Mouse (Mus musculus) heart, embryonic 10.5 days (tissue): Measurements from ENCODE around the gene Ncaph. TPM values are rescaled to one million over a fixed set of nuclear protein-coding genes. Genes with fewer than 3 reads are reported as not detected.
A peak's percentile ranks its signal among the peaks of the same experiment; 100 is the strongest.
"Not testable (repeated sequence)": the region's sequence is repeated elsewhere in the genome, so short reads cannot be mapped to it uniquely, and the experiment has no call there.

Source experiments
- DNase-seq: peaks from one replicate; pipeline ENCODE4 v3.0.0-alpha.2; 2017; ENCODE audit warnings: low spot score
- H3K27ac ChIP-seq: fragments of 300-500 bp; sonication (generic); 2 replicates; pipeline ENCODE4 v1.5.1; 2016; ENCODE audit warnings: mild to moderate bottlenecking
- H3K27me3 ChIP-seq: fragments of 300-500 bp; sonication (generic); 2 replicates; pipeline ENCODE4 v1.6.1; 2016; ENCODE audit warnings: mild to moderate bottlenecking; ENCODE audit not compliant: poor library complexity, insufficient read depth, severe bottlenecking
- H3K36me3 ChIP-seq: fragments of 300-500 bp; sonication (generic); 2 replicates; pipeline ENCODE4 v1.6.1; 2016; ENCODE audit warnings: mild to moderate bottlenecking, moderate library complexity
- H3K4me1 ChIP-seq: fragments of 300-500 bp; sonication (generic); 2 replicates; pipeline ENCODE4 v1.6.1; 2016; ENCODE audit warnings: mild to moderate bottlenecking
- H3K4me3 ChIP-seq: fragments of 300-500 bp; sonication (generic); 2 replicates; pipeline ENCODE4 v1.5.1; 2016; ENCODE audit warnings: mild to moderate bottlenecking, moderate library complexity
- H3K9me3 ChIP-seq: fragments of 300-500 bp; sonication (generic); 2 replicates; pipeline ENCODE4 v1.6.1; 2016; ENCODE audit warnings: mild to moderate bottlenecking, moderate library complexity
- WGBS: fragments of 180-500 bp; shearing (Covaris S2); methylation state at CpG from one replicate; pipeline ENCODE4 v1.1.7; 2016; 5-methylcytosine and 5-hydroxymethylcytosine counted together
- polyA plus RNA-seq: library from polyadenylated mRNA; unstranded; fragments of >200 nt; fragmentation: Nextera tagmentation; extraction: Ambion mirVana; gene quantifications from 2 replicates; pipeline ENCODE4 v1.2.1, GENCODE M21; 2016

Gene Ncaph
- 70.9 and 76.9 TPM in 2 replicates for polyA plus RNA-seq

- H3K36me3 ChIP-seq, result no peaks in the 10 kb centered on the region
- peak; percentile 96 for DNase-seq
- H3K27ac ChIP-seq, result peak within 1 kb of the TSS; percentile 92
- H3K4me3 ChIP-seq, result peak within 1 kb of the TSS; percentile 72
- no peaks in the 10 kb centered on the region for H3K27me3 ChIP-seq
- peaks cover 47% of the 10 kb centered on the region for H3K4me1 ChIP-seq
- WGBS, result 1% methylated on average over 57 of the region's 57 CpGs
- no peaks in the 10 kb centered on the region for H3K9me3 ChIP-seq
These were observed at the start of gene Ncaph for GRCm38 (mm10) chr2:127133621-127134461. Ncaph (minus strand) TSS chr2:127133954.

- Histone ChIP-seq H3K27me3 (0 out of 2 replicates have a peak, but pooled peaks cover 6% of the 10 kb centered on the region), H3K4me3 (peak overlapping the region; percentile 65), H3K36me3 (no peaks in the 10 kb centered on the region), H3K27ac (peak overlapping the region; percentile 92), H3K4me1 (no peaks in the 10 kb centered on the region), H3K9me3 (no peaks in the 10 kb centered on the region)
- DNase-seq, result peak; percentile 95
- WGBS, result 2% methylated on average over 17 of the region's 17 CpGs
These were observed 49.0 kb upstream of the Ncaph start for GRCm38 (mm10) chr2:127182598-127183381.

GRCm38 (mm10) chr2:127166261-127166660 is 32.5 kb upstream of the Ncaph start:
- not testable (repeated sequence) for H3K4me3 ChIP-seq, H3K9me3 ChIP-seq, H3K4me1 ChIP-seq, DNase-seq, H3K36me3 ChIP-seq, H3K27ac ChIP-seq
- WGBS, result 10% methylated on average over 1 of the region's 1 CpGs
- peaks cover 18% of the 10 kb centered on the region; the same call in 1 of the 2 replicates for H3K27me3 ChIP-seq

- 54% methylated on average over 4 of the region's 4 CpGs for WGBS
- no peaks in the 10 kb centered on the region for H3K36me3 ChIP-seq
- no peak overlapping the region for H3K4me3 ChIP-seq
- no peaks in the 10 kb centered on the region for H3K4me1 ChIP-seq
- no peak for DNase-seq
- H3K27ac ChIP-seq, result no peak overlapping the region
- peaks cover 18% of the 10 kb centered on the region; the same call in 1 of the 2 replicates for H3K27me3 ChIP-seq
- H3K9me3 ChIP-seq, result no peaks in the 10 kb centered on the region
These were observed 31.9 kb upstream of the Ncaph start for GRCm38 (mm10) chr2:127165675-127166074.

GRCm38 (mm10) chr2:127145699-127146098 is 11.9 kb upstream of the Ncaph start:
- Histone ChIP-seq H3K4me3 (no peak overlapping the region), H3K27me3 (peaks cover 19% of the 10 kb centered on the region), H3K27ac (no peak overlapping the region), H3K9me3 (no peaks in the 10 kb centered on the region), H3K4me1 (peaks cover 24% of the 10 kb centered on the region), H3K36me3 (peaks cover 9% of the 10 kb centered on the region)
- no peak for DNase-seq
- WGBS, result 73% methylated on average over 3 of the region's 3 CpGs

GRCm38 (mm10) chr2:127143158-127144063 is 9.7 kb upstream of the Ncaph start, which contains the start of gene Itpripl1:
Itpripl1 (minus strand) TSS chr2:127143442.
- peaks cover 24% of the 10 kb centered on the region for H3K4me1 ChIP-seq
- peak within 1 kb of the TSS; percentile 68 for H3K4me3 ChIP-seq
- H3K36me3 ChIP-seq, result peaks cover 25% of the 10 kb centered on the region
- peak; percentile 92 for DNase-seq
- H3K9me3 ChIP-seq, result no peaks in the 10 kb centered on the region
- 3% methylated on average over 31 of the region's 31 CpGs for WGBS
- H3K27ac ChIP-seq, result peak within 1 kb of the TSS; percentile 85
- H3K27me3 ChIP-seq, result peaks cover 22% of the 10 kb centered on the region

- no peaks in the 10 kb centered on the region for H3K9me3 ChIP-seq
- peaks cover 22% of the 10 kb centered on the region for H3K27me3 ChIP-seq
- H3K4me1 ChIP-seq, result peaks cover 24% of the 10 kb centered on the region
- peaks cover 25% of the 10 kb centered on the region for H3K36me3 ChIP-seq
- no peak for DNase-seq
- H3K4me3 ChIP-seq, result peak overlapping the region; percentile 68
- H3K27ac ChIP-seq, result peak overlapping the region; percentile 85
- 13% methylated on average over 6 of the region's 6 CpGs for WGBS
These were observed 8.9 kb upstream of the Ncaph start for GRCm38 (mm10) chr2:127142577-127143157.

- H3K4me3 ChIP-seq, result peak overlapping the region; percentile 68; the same call in 1 of the 2 replicates
- H3K27me3 ChIP-seq, result peaks cover 22% of the 10 kb centered on the region
- H3K4me1 ChIP-seq, result peaks cover 28% of the 10 kb centered on the region
- peaks cover 25% of the 10 kb centered on the region for H3K36me3 ChIP-seq
- no peak for DNase-seq
- peak overlapping the region; percentile 22; the same call in 1 of the 2 replicates for H3K27ac ChIP-seq
- no peaks in the 10 kb centered on the region for H3K9me3 ChIP-seq
- 81% methylated on average over 10 of the region's 10 CpGs for WGBS
These were observed 8.3 kb upstream of the Ncaph start for GRCm38 (mm10) chr2:127142031-127142430.

GRCm38 (mm10) chr2:127140011-127140410 is 6.3 kb upstream of the Ncaph start:
- WGBS, result 87% methylated on average over 7 of the region's 7 CpGs
- H3K4me1 ChIP-seq, result peaks cover 36% of the 10 kb centered on the region

GRCm38 (mm10) chr2:127139605-127140004 is 5.9 kb upstream of the Ncaph start:
- peaks cover 22% of the 10 kb centered on the region for H3K27me3 ChIP-seq
- no peak overlapping the region for H3K27ac ChIP-seq
- peaks cover 36% of the 10 kb centered on the region for H3K4me1 ChIP-seq
- H3K9me3 ChIP-seq, result no peaks in the 10 kb centered on the region
- peaks cover 25% of the 10 kb centered on the region for H3K36me3 ChIP-seq
- no peak for DNase-seq
- 93% methylated on average over 1 of the region's 1 CpGs for WGBS
- no peak overlapping the region for H3K4me3 ChIP-seq

More at GRCm38 (mm10) chr2:127140011-127140410, 6.3 kb upstream of the Ncaph start:
- H3K27me3 ChIP-seq, result peaks cover 22% of the 10 kb centered on the region
- no peaks in the 10 kb centered on the region for H3K9me3 ChIP-seq
- no peak for DNase-seq
- no peak overlapping the region for H3K27ac ChIP-seq
- peaks cover 25% of the 10 kb centered on the region for H3K36me3 ChIP-seq
- no peak overlapping the region for H3K4me3 ChIP-seq

- 94% methylated on average over 8 of the region's 8 CpGs for WGBS
- no peaks in the 10 kb centered on the region for H3K9me3 ChIP-seq
- DNase-seq, result no peak
- no peak overlapping the region for H3K4me3 ChIP-seq
- no peak overlapping the region for H3K27ac ChIP-seq
- peaks cover 22% of the 10 kb centered on the region for H3K27me3 ChIP-seq
- H3K36me3 ChIP-seq, result peaks cover 25% of the 10 kb centered on the region
- peaks cover 40% of the 10 kb centered on the region for H3K4me1 ChIP-seq
These were observed 5.3 kb upstream of the Ncaph start for GRCm38 (mm10) chr2:127139094-127139493.

GRCm38 (mm10) chr2:127138449-127138848 is 4.7 kb upstream of the Ncaph start:
- Histone ChIP-seq H3K36me3 (peaks cover 25% of the 10 kb centered on the region), H3K4me1 (peaks cover 37% of the 10 kb centered on the region), H3K27ac (no peak overlapping the region), H3K27me3 (peaks cover 22% of the 10 kb centered on the region), H3K4me3 (no peak overlapping the region), H3K9me3 (no peaks in the 10 kb centered on the region)
- 86% methylated on average over 4 of the region's 4 CpGs for WGBS
- DNase-seq, result no peak
